Mouse (Mus musculus) lung, postnatal 36 days (tissue): ENCODE data around the gene Gipc2.
"Not testable (repeated sequence)": the region's sequence is repeated elsewhere in the genome, so short reads cannot be mapped to it uniquely, and the experiment has no call there.

Experiments used
- DNase-seq: peaks from one replicate; pipeline ENCODE4 v3.0.0; 2022; ENCODE audit warnings: mixed read lengths

Gene Gipc2

DNA sequence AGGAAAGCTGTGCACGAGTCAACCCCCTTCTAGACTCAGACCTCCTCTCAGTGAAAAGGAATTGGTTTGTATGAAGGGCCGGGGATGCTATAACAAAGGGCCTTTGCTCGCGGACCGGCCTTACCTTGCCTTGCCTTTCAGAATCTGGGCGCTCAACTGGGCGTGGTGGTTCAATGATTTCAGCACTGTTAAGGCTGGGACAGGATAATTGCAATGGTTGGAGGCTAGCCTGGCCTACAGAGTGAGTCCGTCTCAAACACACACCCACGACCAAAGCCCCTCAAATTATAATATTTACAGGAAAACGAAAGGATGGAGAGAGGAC lies at the start of gene Gipc2:
Gipc2 (minus strand) TSS at position 132 of the 325 bp plus-strand sequence.
- no peak for DNase-seq

DNA sequence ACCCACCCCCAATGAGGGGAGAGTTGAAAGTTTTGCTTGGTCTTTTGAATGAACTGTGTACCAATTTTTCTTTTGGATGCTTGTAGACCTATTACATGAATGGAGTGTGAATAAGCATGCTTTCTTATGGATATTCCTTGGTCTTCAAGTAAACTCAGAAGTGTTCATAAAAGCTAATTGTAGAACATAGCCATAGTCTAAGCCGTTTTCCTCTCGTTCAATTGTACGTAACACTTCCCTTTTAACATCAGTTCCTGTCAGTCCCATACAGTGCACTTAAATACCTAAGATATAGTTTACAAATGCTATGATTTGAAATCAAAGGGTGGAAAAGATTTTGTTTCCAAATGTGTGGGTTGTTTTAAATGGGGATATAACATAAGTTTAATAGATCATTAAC lies 47.4 kb upstream of the Gipc2 start:
- no peak for DNase-seq

DNA sequence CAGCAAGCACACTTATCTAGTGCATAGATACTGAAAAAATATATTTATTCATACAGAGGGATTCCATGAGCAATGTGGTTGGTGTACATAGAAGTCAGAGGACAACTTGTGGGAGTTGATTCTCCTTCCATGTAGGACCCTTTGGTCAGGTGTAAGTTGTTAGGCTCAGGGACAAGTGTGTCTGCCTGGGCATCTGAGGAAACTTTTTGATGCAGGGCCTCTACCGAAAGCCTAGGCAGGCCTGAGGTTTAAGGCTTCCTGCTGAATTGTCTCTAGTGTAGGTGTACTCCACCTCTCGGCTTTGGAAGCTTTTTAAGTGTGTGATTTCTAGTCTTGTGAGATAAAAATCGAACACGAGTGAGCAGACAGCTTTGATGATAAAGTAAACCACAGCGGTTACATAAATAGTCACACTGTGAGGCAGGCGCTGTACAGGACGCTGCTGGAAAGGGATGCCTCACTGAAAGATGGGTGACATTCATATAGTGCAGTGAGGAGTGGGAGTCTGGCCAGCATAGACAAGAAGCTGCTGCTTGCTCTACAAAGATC lies 45.8 kb upstream of the Gipc2 start:
- DNase-seq, result peak; percentile 18

DNA sequence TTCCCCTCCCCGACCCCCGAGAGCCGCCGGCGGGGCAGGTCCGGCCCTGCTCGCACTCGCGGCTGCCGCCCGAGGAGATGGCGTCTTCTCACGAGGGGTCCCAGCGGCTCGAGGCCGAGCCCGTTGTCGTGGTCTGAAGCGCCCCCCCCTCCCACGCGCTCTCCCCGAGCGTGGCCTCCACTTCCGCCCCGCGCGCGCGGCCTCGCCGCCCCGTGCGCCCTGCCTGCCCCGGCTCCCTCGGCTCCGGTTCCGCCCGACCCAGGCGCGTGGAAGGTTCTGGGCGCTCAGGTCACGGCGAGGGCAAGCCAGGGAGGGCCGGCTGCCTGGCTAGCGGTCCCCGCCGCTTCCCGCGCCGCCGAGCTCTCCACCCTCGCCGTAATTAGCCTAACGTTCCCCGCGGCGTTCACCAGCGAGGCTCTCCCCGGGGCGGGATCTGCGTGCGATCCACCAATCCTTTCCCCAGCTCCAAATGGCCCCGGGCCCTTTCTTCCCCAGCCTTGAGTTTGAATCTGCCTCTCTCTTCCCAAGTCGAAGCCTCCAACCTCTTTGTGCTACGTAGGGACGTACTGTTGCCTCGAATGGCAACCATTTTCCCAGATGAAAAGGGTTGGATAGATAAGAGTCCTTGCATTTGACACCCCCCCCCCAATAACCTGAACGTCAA lies 44.8 kb upstream of the Gipc2 start:
- DNase-seq, result peak; percentile 65

DNA sequence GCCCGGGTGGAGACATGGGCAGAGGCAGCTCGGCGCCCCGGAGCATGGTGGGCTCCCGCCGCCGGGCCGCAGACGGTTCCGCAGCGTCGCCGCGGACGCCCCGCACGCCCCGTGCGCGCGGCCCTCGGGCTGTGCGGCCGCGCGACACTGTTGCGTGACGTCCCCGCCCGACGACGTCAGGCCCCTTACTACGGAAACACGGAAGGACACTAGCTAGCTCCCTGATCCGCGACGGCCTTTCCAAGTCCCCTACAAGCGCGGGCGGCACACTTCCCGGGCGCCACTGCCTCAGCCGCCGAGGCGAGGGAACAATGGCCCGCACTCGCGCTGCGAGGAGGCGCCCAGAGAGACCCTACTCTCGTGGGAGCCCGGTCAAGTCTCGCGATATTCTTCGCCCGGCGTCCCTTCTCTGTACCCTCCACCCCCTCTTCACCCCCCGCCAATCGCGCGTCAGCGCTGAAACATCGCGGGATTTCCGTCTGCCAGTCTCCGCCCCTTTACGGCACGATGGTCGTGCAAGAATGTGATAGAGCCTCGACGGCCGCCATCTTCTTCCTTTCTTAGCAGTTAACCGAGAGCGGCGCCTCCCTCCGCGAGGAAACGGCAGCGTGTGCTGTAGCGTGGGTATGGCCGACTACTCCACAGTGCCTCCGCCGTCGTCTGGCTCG lies 44.1 kb upstream of the Gipc2 start, which contains the start of the genes Dnajb4 and Fubp1:
Dnajb4 (minus strand) TSS at position 336 of the 668 bp plus-strand sequence.
Fubp1 (plus strand) TSS at position 456 of the 668 bp plus-strand sequence.
- DNase-seq, result peak; percentile 100

DNA sequence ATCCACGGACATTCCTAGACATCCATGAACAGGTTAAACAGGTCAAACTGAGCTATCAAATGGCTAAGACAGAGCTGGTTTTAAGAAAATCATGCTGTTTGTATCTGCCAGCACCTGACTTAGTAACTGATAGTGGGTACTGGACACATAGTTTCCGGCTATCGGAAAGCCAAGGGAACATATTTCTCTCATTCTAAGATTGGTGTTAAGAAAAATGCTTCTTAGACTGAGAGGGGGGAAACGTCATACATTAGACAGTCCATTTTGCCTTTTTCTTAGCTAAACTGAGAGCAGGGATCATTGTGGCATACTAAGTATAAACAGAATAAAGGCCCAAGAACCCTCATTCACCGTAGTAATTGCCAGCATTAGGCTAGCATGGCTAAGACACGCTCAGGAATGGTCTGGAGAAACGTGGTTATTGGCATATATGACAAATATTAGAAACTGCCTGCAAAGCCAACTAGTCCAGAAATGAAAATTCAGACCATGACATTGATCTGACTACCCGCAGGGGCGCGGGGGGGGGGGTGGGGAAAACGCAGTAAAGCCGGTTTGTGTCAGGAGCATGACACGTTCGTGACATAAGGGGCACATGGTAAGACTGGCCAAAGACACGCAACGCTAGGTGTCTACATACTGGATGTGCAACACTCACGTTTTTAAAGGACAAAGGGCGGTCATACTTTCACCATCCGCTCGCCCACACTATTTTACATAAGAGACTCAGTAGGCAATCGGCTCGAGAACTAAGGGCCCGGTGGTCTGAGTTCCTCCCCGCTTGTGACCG lies 43.3 kb upstream of the Gipc2 start:
- DNase-seq, result peak; percentile 68

DNA sequence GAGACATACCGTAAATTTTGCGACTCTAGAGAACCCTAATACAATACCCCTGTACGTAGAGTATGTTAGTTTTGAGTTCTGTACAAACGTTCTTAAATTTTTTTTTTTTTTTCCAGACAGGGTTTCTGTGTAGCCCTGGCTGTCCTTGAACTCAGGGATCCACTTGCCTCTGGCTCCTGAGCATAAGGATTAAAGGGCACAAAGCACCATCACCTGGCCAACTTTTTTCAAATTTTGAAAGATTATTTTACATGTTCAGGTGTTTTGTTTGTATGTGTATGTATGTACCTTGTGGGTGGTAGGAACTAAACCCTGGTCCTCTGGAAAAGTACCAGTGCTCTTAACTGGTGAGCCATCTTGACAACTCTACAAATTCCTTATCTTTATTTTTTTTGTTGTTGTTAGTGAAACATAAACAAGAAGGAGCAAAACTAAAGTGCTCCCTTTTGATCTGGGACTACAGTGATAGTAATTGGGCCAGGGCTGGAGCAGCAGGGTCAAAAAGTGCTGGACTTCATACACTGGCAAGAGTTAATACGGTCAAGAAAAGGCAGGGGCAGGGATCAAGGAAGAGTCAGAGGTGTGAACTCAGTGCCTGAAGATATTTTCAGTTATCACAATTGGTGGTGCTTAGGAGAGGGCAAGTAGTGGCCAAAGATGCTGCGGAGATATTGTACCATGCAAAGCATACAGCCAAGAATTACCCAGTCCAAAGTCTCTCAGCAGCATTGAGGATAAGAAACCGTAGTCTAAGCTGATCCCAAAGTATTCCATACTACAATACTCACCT lies 42.3 kb upstream of the Gipc2 start:
- DNase-seq, result no peak

DNA sequence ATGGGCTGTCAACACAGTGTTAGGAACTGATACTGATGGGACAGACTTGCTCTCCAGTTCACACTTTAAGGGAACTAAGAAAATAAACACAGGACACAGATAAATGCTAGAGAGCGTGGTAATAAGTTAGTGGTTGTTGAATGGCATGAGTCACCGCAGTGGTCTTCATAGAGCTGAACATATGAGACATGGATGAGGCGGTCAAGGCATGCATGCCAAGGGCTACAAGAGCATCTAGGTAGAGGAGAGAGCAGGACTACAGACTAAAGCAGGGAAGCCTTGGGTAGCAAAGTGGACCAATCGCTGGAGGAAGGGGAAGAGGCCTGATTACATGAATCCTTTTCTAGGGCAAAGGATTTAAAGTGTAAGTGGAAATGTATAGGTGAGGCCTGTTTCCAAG lies 41.1 kb upstream of the Gipc2 start:
- DNase-seq, result no peak

DNA sequence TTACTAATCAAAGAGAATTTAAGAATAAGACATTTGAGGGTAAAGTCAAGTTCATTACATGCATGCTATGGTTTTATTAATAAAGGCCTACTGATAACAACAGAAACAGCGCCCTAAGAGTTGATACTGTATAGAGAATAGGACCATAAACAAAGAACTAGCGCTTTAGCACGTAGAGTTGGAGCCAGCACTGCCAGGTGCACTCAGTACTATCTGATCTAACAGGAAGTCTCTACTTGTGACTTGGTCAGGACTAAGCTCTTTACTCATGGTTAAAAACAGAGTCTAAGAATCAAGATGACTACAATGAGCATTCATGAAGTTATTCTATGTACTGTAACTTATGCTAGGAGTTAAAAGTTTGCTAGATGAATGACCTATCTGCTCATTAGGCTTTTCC lies 38.5 kb upstream of the Gipc2 start:
- no peak for DNase-seq

DNA sequence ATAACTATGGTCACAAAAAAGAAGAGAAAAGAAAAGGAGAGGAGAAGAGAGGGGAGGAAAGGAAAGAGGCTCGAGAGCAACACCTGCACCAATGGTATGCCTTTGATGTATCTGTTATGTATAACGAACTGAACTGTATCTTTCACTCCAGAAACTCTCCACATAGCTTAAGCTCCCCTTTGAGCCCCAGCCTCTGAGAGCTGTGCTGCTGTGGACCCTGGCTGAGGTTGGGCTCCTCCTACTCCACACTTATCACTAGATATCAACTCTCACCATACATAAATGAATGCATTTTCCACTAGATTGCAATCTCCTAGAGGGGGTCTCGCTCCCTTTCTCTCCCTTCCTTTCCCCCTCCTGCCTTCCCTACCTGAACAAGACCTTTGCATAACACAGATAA lies 38.0 kb upstream of the Gipc2 start:
- DNase-seq, result no peak

DNA sequence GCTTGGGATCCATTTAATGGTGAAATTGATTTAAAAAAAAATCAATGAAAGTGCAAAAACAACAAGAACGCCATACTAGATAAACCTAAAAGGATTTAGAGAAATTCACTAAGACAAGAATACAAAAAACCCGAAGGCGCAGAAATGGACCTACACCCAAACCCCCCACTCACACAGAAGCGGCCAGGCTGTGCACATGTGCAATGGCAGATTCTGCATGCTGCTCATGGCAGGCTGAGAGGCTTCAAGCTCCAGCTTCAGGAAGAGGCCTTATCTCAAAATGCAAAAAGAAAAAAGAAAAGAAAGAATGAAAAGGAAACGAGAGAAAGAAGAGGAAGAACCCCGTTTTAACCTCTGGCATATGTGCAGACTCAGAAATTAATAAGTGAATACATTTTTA lies 37.4 kb upstream of the Gipc2 start:
- DNase-seq, result no peak

DNA sequence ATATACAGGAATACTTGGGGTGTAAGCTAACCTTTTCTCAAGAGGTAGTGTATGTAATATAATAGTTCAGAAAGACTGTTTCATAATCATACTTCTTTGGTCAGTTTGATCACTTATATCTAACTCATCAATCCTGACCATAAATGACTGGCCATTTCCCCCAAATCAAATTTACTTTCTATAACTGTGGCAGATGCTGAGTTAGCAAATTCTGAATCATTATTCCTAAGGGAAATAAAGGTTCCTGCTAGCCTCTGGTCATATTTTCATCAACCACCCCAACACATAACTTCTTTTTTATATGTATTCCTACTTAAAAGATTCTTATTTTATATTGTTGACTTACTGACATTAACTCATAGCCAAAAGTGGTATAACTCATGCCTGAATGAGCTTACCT lies 36.9 kb upstream of the Gipc2 start:
- no peak for DNase-seq

DNA sequence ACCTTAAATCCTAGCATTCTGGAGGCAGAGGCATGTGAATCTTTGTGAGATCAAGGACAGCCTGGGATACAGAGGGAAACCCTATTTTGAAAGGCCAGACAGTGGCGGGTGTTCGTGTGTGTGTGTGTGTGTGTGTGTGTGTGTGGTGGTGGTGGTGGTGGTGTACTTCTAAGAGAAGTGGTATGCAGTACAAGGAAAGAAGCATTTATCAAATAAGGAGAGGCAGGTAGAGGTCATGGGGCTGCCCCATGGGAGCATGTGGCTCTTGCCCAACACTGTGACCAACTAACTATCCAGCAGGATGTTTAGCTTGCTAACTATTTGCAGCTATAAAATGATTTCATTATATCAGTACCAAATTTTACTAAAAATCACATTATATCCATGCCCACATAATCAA lies 35.6 kb upstream of the Gipc2 start:
- DNase-seq, result no peak

DNA sequence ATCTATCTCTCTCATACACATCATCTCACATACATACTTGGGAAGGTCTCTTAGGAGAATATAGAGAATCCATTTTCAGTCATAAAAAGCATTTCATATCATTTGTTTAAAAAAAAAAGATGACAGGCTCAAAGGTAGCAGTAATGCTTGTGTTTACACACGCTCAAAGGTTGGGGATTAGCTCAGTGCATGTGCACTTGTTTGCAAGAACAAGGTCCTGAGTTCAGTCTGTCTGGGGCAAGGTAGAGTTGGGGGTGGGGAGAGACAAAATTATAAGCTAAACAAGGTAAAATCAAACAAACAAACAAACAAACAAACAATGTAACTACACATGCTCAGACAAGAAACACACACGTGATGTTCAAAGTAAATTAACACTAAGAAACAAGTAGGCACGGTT lies 35.2 kb upstream of the Gipc2 start:
- no peak for DNase-seq

DNA sequence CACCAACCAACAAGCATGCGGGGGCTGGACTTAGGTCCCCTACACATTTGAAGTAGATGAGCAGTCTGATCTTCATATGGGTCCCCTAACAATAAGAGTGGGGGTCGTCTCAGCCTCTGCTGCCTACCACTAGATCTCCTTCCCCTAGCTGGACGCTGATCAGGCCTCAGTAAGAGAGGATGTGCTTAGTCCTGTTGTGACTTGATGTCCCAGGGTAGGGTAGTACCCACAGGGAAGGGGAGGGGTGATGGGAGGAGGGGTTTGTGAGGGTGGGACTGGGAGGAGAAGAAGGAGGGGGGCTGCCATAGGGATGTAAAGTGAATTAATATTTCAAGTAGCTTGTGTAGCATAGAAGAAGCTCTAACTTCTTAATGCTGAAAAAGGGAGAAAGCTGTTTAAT lies 33.1 kb upstream of the Gipc2 start:
- no peak for DNase-seq

DNA sequence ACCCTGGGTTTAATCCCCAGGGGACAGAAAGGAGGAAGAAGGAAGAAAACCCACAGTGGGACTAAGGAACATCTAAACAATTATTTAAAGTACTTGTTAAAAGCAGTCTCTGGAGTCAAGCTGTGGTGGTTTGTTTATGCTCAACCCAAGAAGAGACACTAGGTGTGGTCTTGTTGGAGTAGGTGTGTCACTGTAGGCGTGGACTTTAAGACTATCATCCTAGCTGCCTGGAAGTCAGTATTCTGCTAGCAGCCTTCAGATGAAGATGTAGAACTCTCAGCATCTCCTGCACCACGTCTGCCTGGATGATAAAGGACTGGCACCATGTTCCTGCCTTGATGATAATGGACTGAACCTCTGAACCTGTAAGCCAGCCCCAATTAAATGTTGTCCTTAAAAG lies 31.2 kb upstream of the Gipc2 start:
- DNase-seq, result not testable (repeated sequence)

DNA sequence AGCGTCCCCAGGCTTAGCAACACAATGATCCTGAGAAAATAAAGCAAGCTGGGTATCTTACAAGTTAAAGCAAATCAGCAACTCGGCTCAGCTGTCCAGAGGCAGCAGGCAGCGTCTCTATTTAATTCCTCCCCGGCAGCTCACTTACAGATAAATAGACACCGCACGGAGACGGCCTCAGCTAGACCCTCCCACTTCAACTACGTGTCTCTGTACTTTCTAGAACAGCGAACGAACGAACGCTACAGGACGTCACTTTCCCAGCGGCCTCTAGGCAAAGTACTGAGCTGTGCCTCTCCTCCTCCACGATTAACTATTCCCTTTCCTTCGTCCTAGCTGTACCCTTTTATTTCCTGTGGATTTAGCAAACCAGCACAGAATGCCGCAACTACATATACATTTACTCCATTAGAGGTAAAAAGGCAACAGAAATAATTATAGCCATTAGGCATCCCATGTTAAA lies 27.6 kb upstream of the Gipc2 start:
- DNase-seq, result peak; percentile 96

DNA sequence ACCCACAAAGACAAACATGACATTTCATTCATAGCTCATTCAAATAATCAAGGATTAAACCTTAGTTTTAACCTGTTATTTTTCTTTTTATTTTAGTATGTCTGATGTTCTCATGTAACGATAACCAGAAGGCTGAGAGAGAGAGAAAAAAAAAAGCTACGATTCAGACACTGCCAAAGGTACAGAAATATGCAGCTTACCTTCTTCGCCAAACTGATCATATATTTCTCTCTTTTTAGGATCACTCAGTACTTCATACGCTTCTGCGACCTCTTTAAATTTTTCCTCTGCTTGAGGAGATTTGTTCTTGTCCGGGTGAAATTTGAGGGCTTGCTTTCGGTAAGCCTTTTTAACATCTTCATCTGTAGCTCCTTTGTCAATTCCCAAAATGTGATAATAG lies 27.1 kb upstream of the Gipc2 start:
- DNase-seq, result no peak

DNA sequence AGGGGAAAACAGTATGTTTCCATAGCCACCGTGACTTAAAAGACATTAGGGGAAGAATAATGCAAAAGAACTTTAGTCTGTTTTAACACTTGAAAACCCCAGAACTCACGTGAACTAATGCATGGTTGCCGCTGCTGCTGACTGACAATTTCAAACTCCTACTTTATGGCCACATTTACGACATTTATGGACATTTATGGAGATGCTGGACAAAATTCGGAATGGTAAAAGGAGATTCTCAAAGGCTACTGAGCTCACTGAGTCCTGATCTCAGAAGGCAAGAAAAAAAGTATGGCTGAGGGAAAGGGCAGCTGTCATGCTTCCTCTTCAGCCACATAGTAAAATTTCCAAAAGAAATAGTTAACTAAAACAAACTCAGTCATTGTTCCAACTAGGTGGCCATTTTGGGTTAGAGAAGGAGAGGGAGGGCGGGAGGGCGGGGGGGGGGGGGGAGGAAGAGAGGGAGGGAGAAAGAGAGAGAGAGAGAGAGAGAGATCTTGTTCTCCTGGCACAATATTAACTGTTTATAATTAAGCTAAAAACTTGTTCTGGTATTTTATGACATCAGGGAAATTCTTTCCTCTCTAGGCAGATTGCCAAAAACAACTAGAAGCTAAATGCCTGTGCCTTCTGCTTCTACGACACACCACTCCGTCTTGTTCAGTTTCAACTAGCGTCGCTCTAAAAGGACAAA lies 26.4 kb upstream of the Gipc2 start:
- peak; percentile 60 for DNase-seq

DNA sequence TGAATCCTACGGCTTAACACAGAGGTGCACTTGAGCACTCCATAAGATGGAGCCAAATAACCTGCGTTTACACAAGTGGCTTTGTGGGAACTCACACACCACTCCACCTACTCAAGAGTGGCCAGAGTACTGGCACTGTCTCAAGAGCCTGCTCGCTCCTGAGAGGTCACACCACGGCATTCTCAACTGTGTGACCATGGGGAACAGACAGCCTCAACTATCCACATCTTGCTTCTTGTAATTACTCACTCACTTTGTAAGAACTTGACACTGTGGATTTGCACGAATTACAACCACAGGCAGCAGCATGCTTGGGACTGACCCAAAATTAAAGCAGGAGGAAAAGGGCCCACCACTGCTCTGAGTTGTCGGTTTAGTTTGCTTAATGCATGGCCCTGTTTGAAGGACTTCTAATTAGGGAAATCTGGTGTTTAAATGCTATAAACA lies 25.8 kb upstream of the Gipc2 start:
- peak; percentile 91 for DNase-seq

DNA sequence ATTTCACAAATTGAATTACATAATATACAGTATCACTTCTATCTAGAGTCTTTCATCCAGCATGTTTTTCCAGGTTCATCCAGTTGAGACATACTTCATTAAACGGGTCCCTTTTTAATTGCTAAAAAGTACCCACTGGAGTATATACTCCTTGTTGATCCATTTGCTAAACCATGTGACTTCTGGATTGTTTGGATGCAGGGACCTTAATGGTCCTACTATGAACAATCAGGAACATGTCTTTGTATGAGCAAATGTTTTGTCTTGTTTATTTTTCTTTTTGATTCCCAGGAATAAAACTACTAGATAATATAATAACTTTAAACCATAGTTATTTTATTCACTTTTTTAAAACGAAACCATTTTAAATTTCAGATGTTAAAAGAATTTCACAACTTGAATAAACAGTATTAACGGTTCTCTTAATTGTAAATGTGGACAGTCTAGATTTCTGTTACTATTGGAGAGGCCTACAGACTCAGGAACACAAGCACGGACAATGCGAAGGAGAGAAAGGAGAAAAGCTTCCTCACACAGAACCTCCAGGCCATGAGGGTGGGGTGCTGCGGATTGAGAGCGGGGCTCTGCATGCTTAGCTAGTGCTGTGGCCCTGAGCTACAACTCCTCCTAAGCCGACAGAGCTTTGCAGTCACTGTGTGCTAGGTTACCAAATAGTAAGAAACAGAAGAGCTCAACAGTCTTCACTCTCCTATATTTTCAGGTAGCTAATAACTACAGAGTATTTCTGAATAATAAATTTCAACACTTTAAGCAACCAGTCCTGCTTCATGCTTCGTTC lies 24.8 kb upstream of the Gipc2 start:
- no peak for DNase-seq
